Mouse (Mus musculus) cerebellum, adult 2 months (tissue): Measurements from ENCODE around the gene Ahdc1. TPM values are rescaled to one million over a fixed set of nuclear protein-coding genes. Genes with fewer than 3 reads are reported as not detected.
A peak's percentile ranks its signal among the peaks of the same experiment; 100 is the strongest.

Source experiments
- DNase-seq, 2 experiments: peaks; one replicate each; pipeline ENCODE4 v3.0.0; 2021
- H3K27ac ChIP-seq: fragments of 200-500 bp; 2 replicates; pipeline ENCODE4 v1.5.1; 2012; ENCODE audit warnings: low read length, control low read depth, inconsistent platforms; ENCODE audit not compliant: insufficient read depth
- H3K27me3 ChIP-seq: fragments of 200-500 bp; 2 replicates; pipeline ENCODE4 v1.6.1; 2012; ENCODE audit warnings: inconsistent platforms, mild to moderate bottlenecking, low read length, moderate library complexity; ENCODE audit not compliant: control insufficient read depth, insufficient read depth
- H3K4me1 ChIP-seq: fragments of 200-500 bp; 2 replicates; pipeline ENCODE4 v1.6.1; 2011; ENCODE audit warnings: low read length; ENCODE audit not compliant: control insufficient read depth, insufficient read depth
- H3K4me3 ChIP-seq: fragments of 200-500 bp; replicated peaks from 2 replicates; pipeline ENCODE3; 2011; ENCODE audit warnings: mild to moderate bottlenecking, low read depth, low read length, control low read depth; ENCODE audit not compliant: insufficient read depth
- CTCF ChIP-seq: fragments of 200-500 bp; IDR thresholded peaks from 2 replicates; pipeline ENCODE4 v1.5.1; 2011; ENCODE audit warnings: low read depth, mild to moderate bottlenecking, control low read depth, low read length, moderate library complexity, borderline replicate concordance; ENCODE audit not compliant: insufficient read depth
- POLR2A ChIP-seq: fragments of 200-500 bp; IDR thresholded peaks from 2 replicates; pipeline ENCODE4 v1.6.1; 2011; ENCODE audit warnings: low read length, control low read depth, borderline replicate concordance; ENCODE audit not compliant: insufficient read depth
- WGBS: fragments of 180-500 bp; shearing (Covaris S2); methylation state at CpG from one replicate; pipeline ENCODE4 v1.1.7; 2018; 5-methylcytosine and 5-hydroxymethylcytosine counted together
- polyA plus RNA-seq: library from polyadenylated mRNA; depleted of rRNA; stranded (reverse); fragments of >200 nt; gene quantifications from 2 replicates; pipeline ENCODE4 v1.2.3, GENCODE M21; 2012; rRNA removed

Gene Ahdc1
- polyA plus RNA-seq, result 30.8 and 34.3 TPM in 2 replicates

DNA sequence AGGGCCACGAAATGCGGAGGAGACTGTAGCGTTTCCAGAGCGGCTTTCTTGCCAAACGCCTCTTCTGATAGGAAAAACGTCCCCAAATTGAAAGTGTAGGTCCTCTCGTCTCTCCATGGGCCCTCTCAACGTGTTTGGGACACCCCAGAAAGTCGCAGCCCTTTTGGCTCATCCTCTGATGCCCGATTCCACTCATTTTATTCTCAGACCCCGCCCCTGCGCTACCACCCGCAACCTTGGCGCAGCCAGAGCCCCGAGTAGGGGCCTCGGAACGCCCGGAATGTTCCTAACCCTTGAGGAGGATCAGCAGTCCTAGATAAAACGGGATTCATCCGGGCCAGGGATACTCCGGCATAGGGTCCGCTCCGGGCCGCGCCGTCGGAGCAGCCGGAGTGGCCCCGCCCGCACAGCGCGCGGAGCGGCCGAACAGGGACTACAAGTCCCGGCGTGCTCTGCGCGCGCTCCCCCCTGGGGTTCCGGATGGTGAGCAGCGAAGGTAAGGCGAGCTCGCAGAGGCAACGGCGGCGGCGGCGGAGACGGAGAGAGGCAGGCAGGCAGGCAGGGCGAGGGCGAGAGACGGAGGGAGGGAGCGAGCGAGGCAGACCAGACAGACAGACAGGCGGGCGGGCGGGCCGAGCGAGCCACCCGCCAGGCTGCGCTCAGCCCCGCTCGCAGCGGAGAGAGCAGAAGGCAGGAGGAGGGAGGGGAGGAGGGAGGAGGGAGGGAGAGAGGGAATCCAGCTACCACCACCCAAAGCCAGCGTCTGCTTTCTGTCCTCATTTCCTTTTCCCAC is at the start of gene Ahdc1:
Gene Ahdc1, plus strand, starts transcription at position 233 of the 793 bp plus-strand sequence.
- peaks cover 15% of the 10 kb centered on the region for H3K4me1 ChIP-seq
- peak within 1 kb of the TSS; percentile 98 for H3K4me3 ChIP-seq
- TF ChIP-seq POLR2A (peak; percentile 95), CTCF (no peak)
- peak; percentile 95 to 96 for DNase-seq
- no peaks in the 10 kb centered on the region for H3K27me3 ChIP-seq
- peak within 1 kb of the TSS; percentile 99 for H3K27ac ChIP-seq
- WGBS, result 1% methylated on average over 66 of the region's 66 CpGs

DNA sequence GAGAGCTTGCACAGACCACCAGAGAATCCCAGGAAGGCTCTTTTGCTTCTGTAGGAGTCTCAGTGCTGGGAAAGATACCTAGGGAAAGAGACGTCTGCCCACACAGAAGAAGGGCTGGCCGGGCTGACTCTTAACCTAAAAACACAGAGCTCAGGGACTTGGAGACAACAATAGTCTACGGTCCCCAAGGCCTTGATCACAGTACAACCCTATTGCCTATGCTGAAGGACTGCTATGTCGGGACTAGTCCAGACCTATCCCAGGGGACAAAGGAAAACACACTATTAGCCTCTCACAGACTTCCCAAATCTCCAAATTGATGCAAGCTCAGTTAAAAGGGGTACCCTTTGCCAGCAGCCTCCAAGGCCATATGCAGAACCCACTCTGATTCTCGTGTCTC is 49.2 kb upstream of the Ahdc1 start:
- H3K4me3 ChIP-seq, result no peak overlapping the region
- no peak for DNase-seq
- H3K27ac ChIP-seq, result no peak overlapping the region
- peaks cover 19% of the 10 kb centered on the region for H3K4me1 ChIP-seq
- WGBS, result 92% methylated on average over 5 of the region's 5 CpGs
- TF ChIP-seq POLR2A (no peak), CTCF (no peak)
- no peaks in the 10 kb centered on the region for H3K27me3 ChIP-seq

DNA sequence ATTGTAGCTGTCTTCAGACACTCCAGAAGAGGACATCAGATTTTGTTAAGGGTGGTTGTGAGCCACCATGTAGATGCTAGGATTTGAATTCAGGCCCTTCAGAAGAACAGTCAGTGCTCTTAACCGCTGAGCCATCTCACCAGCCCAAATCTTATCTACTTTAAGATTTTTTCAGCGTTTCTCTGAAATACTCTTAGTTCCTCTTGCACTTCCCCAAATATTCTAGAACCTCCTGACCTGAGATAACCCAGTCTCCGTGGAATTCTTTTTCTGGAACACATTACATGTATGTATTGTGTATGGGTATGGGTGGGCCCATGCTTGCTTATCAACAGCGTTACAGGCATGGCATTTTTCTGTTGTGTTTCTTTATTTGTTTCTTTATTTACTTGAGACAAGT is 48.4 kb upstream of the Ahdc1 start:
- 96% methylated on average over 4 of the region's 4 CpGs for WGBS
- Histone ChIP-seq H3K27ac (no peak overlapping the region), H3K4me1 (peaks cover 19% of the 10 kb centered on the region), H3K4me3 (no peak overlapping the region), H3K27me3 (no peaks in the 10 kb centered on the region)
- TF ChIP-seq POLR2A (no peak), CTCF (no peak)
- DNase-seq, result no peak

DNA sequence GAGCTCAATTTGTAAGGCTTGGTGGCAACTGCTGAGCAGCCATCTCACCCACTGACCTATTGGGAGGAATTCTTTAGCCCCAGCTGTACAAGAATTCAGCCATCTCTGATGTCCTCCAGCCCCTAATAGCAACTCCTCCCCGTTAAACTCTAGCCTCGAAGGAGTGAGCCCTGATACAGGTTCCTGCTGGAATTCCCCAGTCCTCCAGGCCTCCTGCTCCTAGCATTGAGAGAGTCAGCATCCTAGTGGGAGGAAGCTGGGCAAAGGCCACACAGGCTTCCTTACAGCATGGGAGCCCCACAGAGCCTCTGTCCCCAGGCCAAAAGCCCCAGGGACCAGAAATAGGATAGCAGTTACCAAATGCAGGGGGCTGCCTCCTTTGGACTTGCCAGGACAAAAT is 47.6 kb upstream of the Ahdc1 start:
- no peak overlapping the region for H3K4me3 ChIP-seq
- H3K27me3 ChIP-seq, result no peaks in the 10 kb centered on the region
- no peak for DNase-seq
- H3K27ac ChIP-seq, result no peak overlapping the region
- no peak for TF ChIP-seq POLR2A
- no peak for TF ChIP-seq CTCF
- H3K4me1 ChIP-seq, result peaks cover 19% of the 10 kb centered on the region
- 54% methylated on average over 2 of the region's 2 CpGs for WGBS

DNA sequence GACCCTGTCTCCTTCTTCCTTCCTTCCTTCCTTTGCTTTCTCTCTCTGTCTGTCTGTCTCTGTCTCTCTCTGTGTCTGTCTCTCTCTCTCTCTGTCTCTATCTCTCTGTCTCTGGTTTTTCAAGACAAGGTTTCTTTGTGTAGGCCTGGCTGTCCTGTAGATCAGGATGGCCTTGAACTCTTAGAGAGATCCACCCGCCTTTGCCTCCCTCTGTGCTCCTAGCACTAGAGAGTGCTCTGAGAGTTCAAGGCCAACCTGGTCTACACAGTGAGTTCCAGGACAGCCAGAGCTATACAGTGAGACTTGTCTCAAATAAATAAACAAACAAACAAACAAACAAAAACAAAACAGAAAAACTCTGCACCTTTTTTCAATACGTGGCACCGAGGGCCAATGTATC is 47.0 kb upstream of the Ahdc1 start:
- H3K4me1 ChIP-seq, result peaks cover 19% of the 10 kb centered on the region
- H3K4me3 ChIP-seq, result no peak overlapping the region
- no peaks in the 10 kb centered on the region for H3K27me3 ChIP-seq
- no peak for DNase-seq
- TF ChIP-seq POLR2A (no peak), CTCF (no peak)
- no peak overlapping the region for H3K27ac ChIP-seq
- 73% methylated on average over 3 of the region's 3 CpGs for WGBS

DNA sequence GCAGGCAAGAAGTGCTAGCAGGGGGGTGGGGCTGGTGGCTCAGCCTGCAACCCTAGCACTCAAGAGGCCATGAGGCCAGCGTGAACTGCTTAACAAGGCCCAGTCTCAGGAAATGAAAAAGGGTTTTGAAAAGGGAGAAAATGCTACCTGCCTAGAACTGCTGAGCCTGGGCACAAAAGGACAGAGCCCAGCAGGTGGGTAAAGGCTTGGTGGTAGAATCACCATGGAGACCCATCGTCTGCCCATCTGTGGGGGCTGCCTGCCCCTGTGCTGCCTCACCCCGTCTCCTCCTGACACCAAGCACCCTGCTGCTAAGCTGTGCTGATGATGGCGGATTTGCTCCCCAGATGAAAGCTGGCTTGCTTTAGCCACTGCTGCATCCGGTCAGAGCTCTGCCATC is 46.6 kb upstream of the Ahdc1 start:
- H3K27me3 ChIP-seq, result no peaks in the 10 kb centered on the region
- no peak for TF ChIP-seq CTCF
- no peak for TF ChIP-seq POLR2A
- no peak for DNase-seq
- H3K4me1 ChIP-seq, result peaks cover 19% of the 10 kb centered on the region
- 50% methylated on average over 5 of the region's 5 CpGs for WGBS
- no peak overlapping the region for H3K4me3 ChIP-seq
- H3K27ac ChIP-seq, result no peak overlapping the region

DNA sequence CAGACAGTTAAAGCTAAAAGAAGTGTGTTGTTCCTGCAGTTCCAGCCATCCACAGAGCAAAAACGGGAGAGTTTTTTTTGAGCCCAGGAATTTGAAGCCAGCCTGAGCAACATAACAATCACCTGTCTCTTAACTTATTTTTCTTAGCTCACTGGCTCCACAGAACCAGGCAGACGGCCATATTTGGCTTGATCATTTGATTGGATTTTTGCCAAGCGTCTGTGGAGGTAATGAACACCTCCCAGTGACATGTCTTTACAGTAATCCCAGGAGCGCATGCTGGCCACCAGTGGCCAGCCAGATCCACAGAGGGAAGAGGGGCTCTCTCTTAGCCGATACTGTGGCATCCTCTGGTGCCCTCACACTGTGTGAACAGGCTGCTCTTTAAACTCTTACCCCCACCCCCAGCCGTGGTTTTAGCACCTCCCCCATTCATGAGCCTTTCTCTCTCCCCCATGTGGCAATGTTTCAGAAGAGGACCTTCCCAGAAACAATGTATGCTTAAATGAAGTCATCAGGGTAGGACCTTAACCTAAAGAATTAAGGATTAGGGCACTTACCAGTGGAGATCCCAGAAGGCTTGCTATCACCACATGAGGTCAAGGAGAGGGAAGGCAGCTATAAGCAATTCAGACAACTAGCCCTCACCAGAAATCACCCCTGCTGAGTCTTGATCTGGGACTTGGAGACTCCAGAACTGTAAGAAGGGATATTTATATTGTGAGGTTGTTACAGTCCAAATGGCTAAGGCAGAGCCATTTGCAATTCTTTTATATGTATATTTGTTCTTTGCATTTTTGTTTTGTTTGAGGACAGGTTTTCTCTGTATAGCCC is 42.7 kb upstream of the Ahdc1 start:
- WGBS, result 19% methylated on average over 6 of the region's 6 CpGs
- no peak for TF ChIP-seq CTCF
- no peak for TF ChIP-seq POLR2A
- no peak overlapping the region for H3K27ac ChIP-seq
- H3K4me1 ChIP-seq, result peaks cover 11% of the 10 kb centered on the region
- DNase-seq, result no peak
- H3K27me3 ChIP-seq, result no peaks in the 10 kb centered on the region
- H3K4me3 ChIP-seq, result no peak overlapping the region

DNA sequence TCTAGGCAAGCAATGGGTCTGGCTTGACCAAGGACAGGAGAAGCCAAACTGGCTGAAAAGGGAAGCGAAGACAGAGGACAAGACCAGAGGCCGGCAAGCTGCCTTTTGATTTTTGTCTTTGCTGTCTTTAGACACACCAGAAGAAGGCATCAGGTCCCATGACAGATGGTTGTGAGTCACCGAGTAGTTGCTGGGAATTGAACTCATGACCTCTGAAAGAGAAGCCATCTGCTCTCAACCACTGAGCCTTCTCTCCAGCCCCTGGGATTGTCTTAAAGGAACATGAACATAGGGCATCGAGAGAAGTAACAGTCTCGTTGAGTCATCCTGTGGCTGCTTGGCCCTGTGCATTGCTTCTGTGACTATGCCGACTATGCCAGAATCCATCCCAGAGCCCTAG is 39.5 kb upstream of the Ahdc1 start:
- 31% methylated on average over 6 of the region's 6 CpGs for WGBS
- H3K4me1 ChIP-seq, result peaks cover 19% of the 10 kb centered on the region
- no peak overlapping the region for H3K4me3 ChIP-seq
- TF ChIP-seq POLR2A, result no peak
- no peak for TF ChIP-seq CTCF
- no peak overlapping the region for H3K27ac ChIP-seq
- H3K27me3 ChIP-seq, result no peaks in the 10 kb centered on the region
- peak in 1 of 2 experiments; percentile 45 for DNase-seq
